ENCODE assay signal across 31 mouse cellular contexts in the genomic region with DNA sequence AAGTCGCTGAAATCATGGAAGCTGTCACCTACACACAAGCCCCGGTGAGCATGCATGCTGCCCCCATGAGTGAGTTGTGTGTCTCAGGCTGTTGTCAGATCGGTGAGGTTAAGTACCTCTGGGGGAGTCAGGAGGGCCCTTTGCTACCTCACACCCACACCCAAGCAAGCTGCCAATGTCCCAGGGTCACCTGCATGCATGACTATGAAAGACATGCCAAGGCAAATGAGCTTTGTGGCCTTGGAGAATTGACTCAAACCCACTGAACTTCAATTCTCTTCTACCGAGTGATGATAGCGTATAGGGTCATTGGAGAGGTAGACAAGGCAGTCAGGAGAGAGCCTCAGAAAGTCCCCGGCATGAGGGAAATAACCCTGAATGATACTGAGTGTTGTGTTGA. TPM values are rescaled to one million over a fixed set of nuclear protein-coding genes. Genes with fewer than 3 reads are reported as not detected.
"Had no signal": no experiment of that assay in that cellular context is flagged by ENCODE, and none has a peak within 500 bp of the region (broad histone marks: within the 10 kb centered on the region; RNA-seq: fewer than 3 reads in every experiment).

No protein-coding gene starts in this region.

- DNase-seq: heart, postnatal 10 days; heart, postnatal 14 days; heart, postnatal 36 days; heart, postnatal 4 days; kidney, adult 11 months; kidney, adult 18-20 months; kidney, adult 2 months; kidney, adult 8-10 months; kidney, adult 9 months; kidney, postnatal 10 days; kidney, postnatal 14 days; kidney, postnatal 25 days; kidney, postnatal 36 days; kidney, postnatal 4 days; layer of hippocampus, adult 9-11 months; layer of hippocampus, postnatal 36 days had no signal

- H3K27ac ChIP-seq: heart, embryonic 10.5 days; heart, embryonic 15.5 days; hindbrain, embryonic 10.5 days; hindbrain, embryonic 12.5 days; hindbrain, embryonic 13.5 days; hindbrain, embryonic 14.5 days; hindbrain, embryonic 15.5 days; hindbrain, postnatal 0 days; intestine, embryonic 15.5 days; kidney, embryonic 15.5 days; kidney, postnatal 0 days had no signal

- H3K4me3 ChIP-seq: heart, embryonic 10.5 days; heart, embryonic 12.5 days; heart, embryonic 13.5 days; heart, embryonic 15.5 days; hindbrain, embryonic 10.5 days; hindbrain, embryonic 12.5 days; hindbrain, embryonic 13.5 days; hindbrain, embryonic 15.5 days; intestine, embryonic 15.5 days; kidney, embryonic 15.5 days; left cerebral cortex, adult 2 months had no signal

RNA-seq across cellular contexts. Expression of gene Col15a1, which starts 41.2 kb away (rescaled TPM):
- total RNA-seq: hematopoietic stem cell, adult 5-6 weeks had no signal
